Mouse (Mus musculus) bone marrow, adult 2 months (tissue): ENCODE measurements around the gene Shank3. TPM values are rescaled to one million over a fixed set of nuclear protein-coding genes. Genes with fewer than 3 reads are reported as not detected.

Experiments
- H3K27ac ChIP-seq: fragments of 200-500 bp; 2 replicates; pipeline ENCODE4 v1.5.1; 2012; ENCODE audit warnings: low read depth, mild to moderate bottlenecking, control low read depth, inconsistent platforms, low read length; ENCODE audit not compliant: control insufficient read depth, poor library complexity, insufficient read depth
- H3K4me1 ChIP-seq: fragments of 200-500 bp; 2 replicates; pipeline ENCODE4 v1.6.1; 2011; ENCODE audit warnings: low read length; ENCODE audit not compliant: control insufficient read depth, insufficient read depth
- H3K4me3 ChIP-seq: fragments of 200-500 bp; replicated peaks from 2 replicates; pipeline ENCODE3; 2011; ENCODE audit warnings: mild to moderate bottlenecking, low read depth, low read length, control low read depth; ENCODE audit not compliant: control insufficient read depth
- CTCF ChIP-seq: fragments of 200-500 bp; IDR thresholded peaks from 2 replicates; pipeline ENCODE4 v1.5.1; 2011; ENCODE audit warnings: low read length, control low read depth; ENCODE audit not compliant: control insufficient read depth, insufficient read depth
- POLR2A ChIP-seq: fragments of 200-500 bp; IDR thresholded peaks from 2 replicates; pipeline ENCODE4 v1.6.1; 2011; ENCODE audit warnings: low read depth, mild to moderate bottlenecking, control low read depth, low read length, borderline replicate concordance; ENCODE audit not compliant: control insufficient read depth
- WGBS: fragments of 180-500 bp; shearing (Covaris S2); methylation state at CpG from one replicate; pipeline ENCODE4 v1.1.7; 2018; 5-methylcytosine and 5-hydroxymethylcytosine counted together
- polyA plus RNA-seq: library from polyadenylated mRNA; stranded (reverse); fragments of >200 nt; gene quantifications from 2 replicates; pipeline ENCODE4 v1.2.4, GENCODE M21; 2011; ENCODE audit warnings: low replicate concordance; ENCODE audit not compliant: missing spikeins, insufficient read depth, insufficient read length

The Shank3 gene
- polyA plus RNA-seq, 1 experiment, result 23.6 TPM

GRCm38 (mm10) chr15:89474596-89475292 lies 24.7 kb upstream of the Shank3 start:
- 91% methylated on average over 19 of the region's 19 CpGs for WGBS
- no peak overlapping the region for H3K27ac ChIP-seq
- no peaks in the 10 kb centered on the region; the same call in 1 of the 2 replicates for H3K4me1 ChIP-seq
- TF ChIP-seq POLR2A (peak; percentile 16; the same call in 1 of the 2 replicates), CTCF (no peak)
- no peak overlapping the region for H3K4me3 ChIP-seq

- TF ChIP-seq POLR2A, result no peak
- no peak for TF ChIP-seq CTCF
- peaks cover under 1% of the 10 kb centered on the region; the same call in 1 of the 2 replicates for H3K4me1 ChIP-seq
- H3K4me3 ChIP-seq, result no peak overlapping the region
- 67% methylated on average over 7 of the region's 7 CpGs for WGBS
- no peak overlapping the region for H3K27ac ChIP-seq
These were observed 24.2 kb upstream of the Shank3 start for GRCm38 (mm10) chr15:89475293-89475600.

GRCm38 (mm10) chr15:89475611-89476474 lies 23.6 kb upstream of the Shank3 start:
- Histone ChIP-seq H3K4me3 (peak overlapping the region; percentile 86), H3K4me1 (peaks cover 2% of the 10 kb centered on the region; the same call in 1 of the 2 replicates), H3K27ac (peak overlapping the region; percentile 20)
- TF ChIP-seq CTCF (no peak), POLR2A (peak; percentile 82; the same call in 1 of the 2 replicates)
- WGBS, result 9% methylated on average over 44 of the region's 44 CpGs

GRCm38 (mm10) chr15:89476475-89476815 lies 23.0 kb upstream of the Shank3 start:
- WGBS, result 1% methylated on average over 5 of the region's 5 CpGs
- peaks cover 2% of the 10 kb centered on the region; the same call in 1 of the 2 replicates for H3K4me1 ChIP-seq
- peak overlapping the region; percentile 20 for H3K27ac ChIP-seq
- H3K4me3 ChIP-seq, result peak overlapping the region; percentile 86
- TF ChIP-seq CTCF (no peak), POLR2A (no peak)

- peaks cover 2% of the 10 kb centered on the region; the same call in 1 of the 2 replicates for H3K4me1 ChIP-seq
- TF ChIP-seq POLR2A (no peak), CTCF (no peak)
- WGBS, result 71% methylated on average over 9 of the region's 9 CpGs
These were observed 22.3 kb upstream of the Shank3 start, which contains the start of gene Arsa for GRCm38 (mm10) chr15:89477091-89477491. TSS of gene Arsa (minus strand) at chr15:89477425.

GRCm38 (mm10) chr15:89477806-89478205 lies 21.6 kb upstream of the Shank3 start:
- WGBS, result 64% methylated on average over 8 of the region's 8 CpGs
- TF ChIP-seq CTCF (no peak), POLR2A (no peak)
- Histone ChIP-seq H3K27ac (no peak overlapping the region), H3K4me3 (no peak overlapping the region), H3K4me1 (peaks cover 2% of the 10 kb centered on the region; the same call in 1 of the 2 replicates)

More at GRCm38 (mm10) chr15:89477091-89477491, 22.3 kb upstream of the Shank3 start, which contains the start of gene Arsa:
- Histone ChIP-seq H3K4me3 (peak within 1 kb of the TSS; percentile 86), H3K27ac (peak within 1 kb of the TSS; percentile 20)

GRCm38 (mm10) chr15:89478622-89479021 lies 20.8 kb upstream of the Shank3 start:
- Histone ChIP-seq H3K4me1 (peaks cover 2% of the 10 kb centered on the region; the same call in 1 of the 2 replicates), H3K4me3 (no peak overlapping the region), H3K27ac (no peak overlapping the region)
- TF ChIP-seq CTCF (no peak), POLR2A (no peak)
- 60% methylated on average over 3 of the region's 3 CpGs for WGBS

- TF ChIP-seq POLR2A (no peak), CTCF (no peak)
- no peak overlapping the region for H3K4me3 ChIP-seq
- no peak overlapping the region for H3K27ac ChIP-seq
- WGBS, result 86% methylated on average over 8 of the region's 8 CpGs
- H3K4me1 ChIP-seq, result peaks cover 2% of the 10 kb centered on the region; the same call in 1 of the 2 replicates
These were observed 18.8 kb upstream of the Shank3 start for GRCm38 (mm10) chr15:89480584-89480983.
